Comparison of ENCODE assay signal across 17 mouse cellular contexts in the genomic region with DNA sequence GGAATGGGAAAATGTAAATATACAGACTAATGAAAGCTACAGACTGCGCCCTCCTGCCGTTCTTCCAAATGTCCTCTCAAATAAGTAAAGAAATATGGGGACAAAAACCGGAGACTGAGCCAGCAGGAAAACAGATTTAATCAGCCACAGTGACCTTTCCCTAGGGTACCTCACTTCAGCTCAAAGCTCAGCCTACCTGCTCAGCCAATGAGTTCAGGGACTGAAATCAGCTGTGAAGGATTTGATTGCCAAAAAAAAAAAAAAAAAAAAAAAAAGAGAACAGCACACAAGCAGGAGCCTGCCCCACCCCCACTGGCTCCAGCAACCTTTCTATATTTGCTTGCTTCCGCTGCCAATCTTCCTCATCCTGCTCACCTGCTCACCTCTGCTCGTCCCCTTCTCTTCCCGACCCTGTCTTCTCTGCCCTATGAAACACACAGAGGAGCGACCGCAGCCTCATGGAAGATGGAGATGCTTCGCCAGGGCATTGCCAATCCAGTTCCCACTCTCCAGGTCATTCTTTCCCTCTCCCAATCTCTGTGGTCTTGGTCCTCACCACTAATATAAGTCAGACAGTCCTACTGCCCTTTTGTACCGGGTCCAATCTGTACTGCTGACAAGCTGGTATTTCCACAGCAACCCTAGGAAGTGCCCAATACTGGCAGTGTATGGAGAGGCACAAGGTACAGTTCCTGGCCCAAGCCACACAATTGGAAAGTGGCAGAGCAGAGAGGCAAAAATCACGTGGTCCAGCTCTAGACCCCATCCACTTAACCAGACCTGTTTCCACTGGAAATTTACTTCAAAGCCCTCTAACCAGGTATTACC. TPM values are rescaled to one million over a fixed set of nuclear protein-coding genes. Genes with fewer than 3 reads are reported as not detected.
DNase-seq lines count a peak whose midpoint lies in the region; ATAC-seq and TF ChIP-seq lines count a peak whose summit lies in the region.
"Had no signal": no experiment of that assay in that cellular context is flagged by ENCODE, and none has a peak within 500 bp of the region (broad histone marks: within the 10 kb centered on the region; RNA-seq: fewer than 3 reads in every experiment).

No protein-coding gene starts in this region.

- no peaks in the 10 kb centered on the region for H3K9me3 ChIP-seq in E14TG2a.4 (ENCODE audit: low read length)
- H3K9me3 ChIP-seq: embryonic facial prominence, embryonic 12.5 days; forebrain, embryonic 12.5 days; midbrain, embryonic 13.5 days; neural tube, embryonic 13.5 days had no signal

- peaks cover 80% of the 10 kb centered on the region for H3K4me1 ChIP-seq in E14TG2a.4 (replicated peaks; ENCODE audit: low read depth, low read length)
- H3K4me1 ChIP-seq in brown adipose tissue, adult 24 weeks (ENCODE audit: control insufficient read depth, insufficient read depth, insufficient read length, low read length), result peaks cover 9% of the 10 kb centered on the region

- intact Hi-C loops in gastrocnemius, adult 2 months (cut with DNase I), result no loop called here
- intact Hi-C loops in left cerebral cortex, postnatal 10 days (cut with DNase I), result no loop called here

- peak overlapping the region; percentile 45 for H3K4me3 ChIP-seq in gastrocnemius, adult 2 months
- H3K4me3 ChIP-seq in E14TG2a.4 (replicated peaks; ENCODE audit: low read length), result peak overlapping the region; percentile 50
- no peak overlapping the region for H3K4me3 ChIP-seq in brown adipose tissue, adult 24 weeks (ENCODE audit: insufficient read depth, low read depth, low read length)
- H3K4me3 ChIP-seq: embryonic facial prominence, embryonic 12.5 days; forebrain, embryonic 12.5 days; layer of hippocampus, adult 2 months; midbrain, embryonic 13.5 days; neural tube, embryonic 13.5 days had no signal

- DNase-seq in gastrocnemius, adult 2 months, result peak; percentile 62
- no peak for DNase-seq in gastrocnemius, adult 18-20 months (ENCODE audit: low spot score)
- peak; percentile 48 for DNase-seq in kidney, postnatal 10 days
- DNase-seq in embryo, embryonic 11 days, result no peak
- no peak for DNase-seq in left cerebral cortex, postnatal 10 days (ENCODE audit: extremely low spot score in 1 of 2, low spot score in 2 of 2)
- DNase-seq: gastrocnemius, postnatal 14 days; left cerebral cortex, postnatal 4 days; lung, postnatal 10 days; right cerebral cortex, adult 18-20 months had no signal

- peaks cover 32% of the 10 kb centered on the region for H3K36me3 ChIP-seq in E14TG2a.4 (ENCODE audit: insufficient read depth, low read length)
- H3K36me3 ChIP-seq: embryonic facial prominence, embryonic 12.5 days; forebrain, embryonic 12.5 days; midbrain, embryonic 13.5 days had no signal

- H3K27ac ChIP-seq in gastrocnemius, adult 2 months, result peak overlapping the region; percentile 84
- peak overlapping the region; percentile 71 for H3K27ac ChIP-seq in brown adipose tissue, adult 24 weeks (replicated peaks; ENCODE audit: low read depth, low read length)
- H3K27ac ChIP-seq: embryonic facial prominence, embryonic 12.5 days; forebrain, embryonic 12.5 days; layer of hippocampus, adult 2 months; midbrain, embryonic 13.5 days; neural tube, embryonic 13.5 days had no signal

- ATAC-seq in granulocyte monocyte progenitor cell, adult 5-6 weeks (replicated peaks; ENCODE audit: poor library complexity, severe bottlenecking), result no peak
- ATAC-seq: midbrain, embryonic 13.5 days had no signal

- H3K27me3 ChIP-seq in E14TG2a.4 (ENCODE audit: insufficient read depth, low read length), result no peaks in the 10 kb centered on the region
- H3K27me3 ChIP-seq: embryonic facial prominence, embryonic 12.5 days; forebrain, embryonic 12.5 days; midbrain, embryonic 13.5 days; neural tube, embryonic 13.5 days had no signal

- TF ChIP-seq CTCF in gastrocnemius, adult 2 months (IDR thresholded peaks at IDR 0.05), result no peak
- no peak for TF ChIP-seq CTCF in E14TG2a.4 (conservative IDR thresholded peaks at IDR 0.05; ENCODE audit: low read length)

RNA-seq across cellular contexts. Expression of a gene that starts 3.0 kb away (rescaled TPM):
- 100 to 1,000 TPM; 103 to 152 TPM for total RNA-seq in gastrocnemius, adult 2 months (2021)
- 100 to 1,000 TPM; 134 to 137 TPM for total RNA-seq in gastrocnemius, adult 18-20 months (2021)
- 622 and 668 TPM in 2 replicates for polyA plus RNA-seq in brown adipose tissue, adult 24 weeks (2012; ENCODE audit: insufficient read depth, insufficient read length, missing spikeins)
- total RNA-seq in granulocyte monocyte progenitor cell, adult 5-6 weeks (2014; fragmentation: Nextera tagmentation), result 42.3 and 76.3 TPM in 2 replicates
- 59.8 and 64.6 TPM in 2 replicates for total RNA-seq in granulocyte monocyte progenitor cell, adult 5-6 weeks (2017)
- total RNA-seq in left cerebral cortex, postnatal 10 days (2021), result 10 to 100 TPM; 25.0 to 28.9 TPM

RNA-seq across cellular contexts. Expression of a gene that starts 3.1 kb away (rescaled TPM):
- 10 to 100 TPM; 24.1 to 24.3 TPM for total RNA-seq in gastrocnemius, adult 2 months (2021)
- 10 to 100 TPM; 19.9 to 21.3 TPM for total RNA-seq in gastrocnemius, adult 18-20 months (2021)
- 38.1 and 39.7 TPM in 2 replicates for polyA plus RNA-seq in brown adipose tissue, adult 24 weeks (2012; ENCODE audit: insufficient read depth, insufficient read length, missing spikeins)
- total RNA-seq in granulocyte monocyte progenitor cell, adult 5-6 weeks (2014; fragmentation: Nextera tagmentation), result 84.1 and 154 TPM in 2 replicates
- total RNA-seq in granulocyte monocyte progenitor cell, adult 5-6 weeks (2017), result 73.1 and 81.3 TPM in 2 replicates
- 10 to 100 TPM; 21.8 to 22.0 TPM for total RNA-seq in left cerebral cortex, postnatal 10 days (2021)

RNA-seq across cellular contexts. Expression of a gene that starts 19.2 kb away (rescaled TPM):
- total RNA-seq in gastrocnemius, adult 2 months (2021), result not detected
- total RNA-seq in gastrocnemius, adult 18-20 months (2021), result not detected
- polyA plus RNA-seq in brown adipose tissue, adult 24 weeks (2012; ENCODE audit: insufficient read depth, insufficient read length, missing spikeins), result not detected in 2 replicates
- total RNA-seq in granulocyte monocyte progenitor cell, adult 5-6 weeks (2014; fragmentation: Nextera tagmentation), result 0.75 and 1.5 TPM in 2 replicates
- not detected in 2 replicates for total RNA-seq in granulocyte monocyte progenitor cell, adult 5-6 weeks (2017)
- 10 to 100 TPM; 53.6 to 67.6 TPM for total RNA-seq in left cerebral cortex, postnatal 10 days (2021)

RNA-seq across cellular contexts. Expression of a gene that starts 24.8 kb away (rescaled TPM):
- total RNA-seq in gastrocnemius, adult 2 months (2021), result 1 to 10 TPM; 8.7 to 9.7 TPM
- total RNA-seq in gastrocnemius, adult 18-20 months (2021), result 1 to 10 TPM; 7.3 to 7.8 TPM
- polyA plus RNA-seq in brown adipose tissue, adult 24 weeks (2012; ENCODE audit: insufficient read depth, insufficient read length, missing spikeins), result 8.8 and 10.9 TPM in 2 replicates
- total RNA-seq in granulocyte monocyte progenitor cell, adult 5-6 weeks (2014; fragmentation: Nextera tagmentation), result 49.7 and 53.8 TPM in 2 replicates
- 31.0 and 49.9 TPM in 2 replicates for total RNA-seq in granulocyte monocyte progenitor cell, adult 5-6 weeks (2017)
- total RNA-seq in left cerebral cortex, postnatal 10 days (2021), result 10 to 100 TPM; 34.5 to 36.3 TPM

RNA-seq across cellular contexts. Expression of a gene that starts 29.4 kb away (rescaled TPM):
- 1 to 10 TPM; 1.5 to 1.6 TPM for total RNA-seq in gastrocnemius, adult 2 months (2021)
- 1 to 10 TPM; 1.1 to 1.3 TPM for total RNA-seq in gastrocnemius, adult 18-20 months (2021)
- polyA plus RNA-seq in brown adipose tissue, adult 24 weeks (2012; ENCODE audit: insufficient read depth, insufficient read length, missing spikeins), result 0.83 and 1.2 TPM in 2 replicates
- 18.7 and 26.1 TPM in 2 replicates for total RNA-seq in granulocyte monocyte progenitor cell, adult 5-6 weeks (2014; fragmentation: Nextera tagmentation)
- 14.6 and 22.9 TPM in 2 replicates for total RNA-seq in granulocyte monocyte progenitor cell, adult 5-6 weeks (2017)
- total RNA-seq in left cerebral cortex, postnatal 10 days (2021), result 1 to 10 TPM in 1 of 2 experiments, under 1 TPM in 1; 0.69 to 1.5 TPM

Comparison
In these comparisons a context has a peak if more than half of its experiments do, and no peak if none do; other contexts are left out.
1. DNase-seq: peak in gastrocnemius, adult 2 months (single experiment) and kidney, postnatal 10 days (single experiment); none in gastrocnemius, adult 18-20 months (single experiment), embryo, embryonic 11 days (single experiment) and left cerebral cortex, postnatal 10 days (0 of 2).
2. RNA of a gene that starts 19.2 kb away (total RNA-seq): 53.6 to 67.6 TPM in left cerebral cortex, postnatal 10 days; 0.75 to 1.5 TPM in granulocyte monocyte progenitor cell, adult 5-6 weeks, not detected in gastrocnemius, adult 2 months and not detected in gastrocnemius, adult 18-20 months; every median in the first group is over 10 times any median in the second.